Mouse (Mus musculus): ENCODE data around the gene Cd4.

Cd4 gene

GRCm38 (mm10) chr6:124885956-124886381, 2.1 kb downstream of the Cd4 start:
- in situ Hi-C loops (cut with MboI; ENCODE audit: low sequenced_read_pairs), result no loop called here

- in situ Hi-C loops (cut with MboI; ENCODE audit: low sequenced_read_pairs), result no loop called here
Measured at GRCm38 (mm10) chr6:124884714-124885500, 3.1 kb downstream of the Cd4 start.

- in situ Hi-C loops (cut with MboI; ENCODE audit: low sequenced_read_pairs), result no loop called here
Measured at GRCm38 (mm10) chr6:124883351-124883750, 4.7 kb downstream of the Cd4 start.

- in situ Hi-C loops (cut with MboI; ENCODE audit: low sequenced_read_pairs), result no loop called here
Measured at GRCm38 (mm10) chr6:124881821-124882220, 6.2 kb downstream of the Cd4 start.

GRCm38 (mm10) chr6:124879390-124879789, 8.6 kb downstream of the Cd4 start:
- in situ Hi-C loops (cut with MboI; ENCODE audit: low sequenced_read_pairs), result no loop called here

GRCm38 (mm10) chr6:124874348-124874747, 13.7 kb downstream of the Cd4 start:
- in situ Hi-C loops (cut with MboI; ENCODE audit: low sequenced_read_pairs), result no loop called here

- in situ Hi-C loops (cut with MboI; ENCODE audit: low sequenced_read_pairs), result no loop called here
Measured at GRCm38 (mm10) chr6:124866560-124866959, 21.5 kb downstream of the Cd4 start.

GRCm38 (mm10) chr6:124865766-124866362, 22.2 kb downstream of the Cd4 start:
- in situ Hi-C loops (cut with MboI; ENCODE audit: low sequenced_read_pairs), result no loop called here

- in situ Hi-C loops (cut with MboI; ENCODE audit: low sequenced_read_pairs), result no loop called here
Measured at GRCm38 (mm10) chr6:124863658-124864298, 24.2 kb downstream of the Cd4 start, which contains the start of gene Gpr162. Gene Gpr162, minus strand, starts transcription at chr6:124863983.

- in situ Hi-C loops (cut with MboI; ENCODE audit: low sequenced_read_pairs), result no loop called here
Measured at GRCm38 (mm10) chr6:124863125-124863657, 24.8 kb downstream of the Cd4 start.

GRCm38 (mm10) chr6:124862406-124863124, 25.5 kb downstream of the Cd4 start:
- in situ Hi-C loops (cut with MboI; ENCODE audit: low sequenced_read_pairs), result no loop called here

- in situ Hi-C loops (cut with MboI; ENCODE audit: low sequenced_read_pairs), result no loop called here
Measured at GRCm38 (mm10) chr6:124861802-124862201, 26.2 kb downstream of the Cd4 start.

- in situ Hi-C loops (cut with MboI; ENCODE audit: low sequenced_read_pairs), result no loop called here
Measured at GRCm38 (mm10) chr6:124861266-124861665, 26.8 kb downstream of the Cd4 start.

GRCm38 (mm10) chr6:124860511-124860910, 27.5 kb downstream of the Cd4 start:
- in situ Hi-C loops (cut with MboI; ENCODE audit: low sequenced_read_pairs), result no loop called here

- in situ Hi-C loops (cut with MboI; ENCODE audit: low sequenced_read_pairs), result loop anchor here (10.0 kb wide), 1 partner anchor 165 kb away; no protein-coding TSS in a partner anchor
Measured at GRCm38 (mm10) chr6:124859725-124860124, 28.3 kb downstream of the Cd4 start.

GRCm38 (mm10) chr6:124858561-124859318, 29.3 kb downstream of the Cd4 start:
- in situ Hi-C loops (cut with MboI; ENCODE audit: low sequenced_read_pairs), result loop anchor here (10.0 kb wide), 1 partner anchor 166 kb away; no protein-coding TSS in a partner anchor

- in situ Hi-C loops (cut with MboI; ENCODE audit: low sequenced_read_pairs), result loop anchor here (10.0 kb wide), 1 partner anchor 167 kb away; no protein-coding TSS in a partner anchor
Measured at GRCm38 (mm10) chr6:124857840-124858530, 30.0 kb downstream of the Cd4 start.

GRCm38 (mm10) chr6:124856916-124857839, 30.8 kb downstream of the Cd4 start, which contains the start of gene P3h3:
Gene P3h3, minus strand, starts transcription at chr6:124857752.
- in situ Hi-C loops (cut with MboI; ENCODE audit: low sequenced_read_pairs), result loop anchor here (10.0 kb wide), 1 partner anchor 168 kb away; no protein-coding TSS in a partner anchor
